Mouse (Mus musculus) myocyte (in vitro differentiated cells): ENCODE results near the gene Ap5b1.

Experiments used
- POLR2A ChIP-seq: IDR thresholded peaks from one replicate; pipeline ENCODE4 v1.6.1; 2011; ENCODE audit warnings: low read depth, mild to moderate bottlenecking, control low read depth, moderate library complexity; ENCODE audit not compliant: insufficient read length
- TCF12 ChIP-seq: IDR thresholded peaks from one replicate; pipeline ENCODE4 v1.6.1; 2011; ENCODE audit warnings: mild to moderate bottlenecking, control low read depth; ENCODE audit not compliant: poor library complexity, insufficient read depth, severe bottlenecking

DNA sequence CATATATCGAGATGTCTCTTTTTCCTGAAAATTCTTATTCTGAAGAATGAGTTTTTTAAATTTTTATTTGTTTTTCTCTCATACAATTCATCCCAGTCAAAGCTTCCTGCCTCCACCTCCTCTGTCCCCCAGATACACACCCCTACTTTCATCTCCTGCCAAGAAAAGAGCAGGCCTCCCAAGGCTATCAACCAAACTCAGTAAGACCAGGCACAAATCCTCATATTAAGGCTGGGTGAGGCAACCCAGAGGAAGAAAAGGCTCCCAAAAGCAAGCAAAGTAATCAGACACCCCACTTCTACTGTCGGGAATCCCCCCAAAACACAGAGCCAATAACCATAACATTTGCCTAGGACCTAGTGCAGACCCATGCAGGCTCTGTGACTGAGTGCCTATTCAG lies 14.2 kb downstream of the Ap5b1 start:
- no peak for TF ChIP-seq TCF12
- TF ChIP-seq POLR2A: no peak
